Mouse (Mus musculus): Measurements from ENCODE around the gene Vps4b.

- TF ChIP-seq CTCF (IDR thresholded peaks at IDR 0.05) (no peak), POLR2A (IDR thresholded peaks at IDR 0.05; ENCODE audit: insufficient read depth, low read depth, low read length) (no peak), EP300 (IDR thresholded peaks at IDR 0.05; ENCODE audit: insufficient read depth, low read depth, low read length) (no peak)
These were observed 2.9 kb upstream of the Vps4b start for GRCm38 (mm10) chr1:106799406-106799805.

Measured in heart, adult 2 months (tissue).